Mouse (Mus musculus) hindbrain, embryonic 10.5 days (tissue): Measurements from ENCODE around the gene Sis. TPM values are rescaled to one million over a fixed set of nuclear protein-coding genes. Genes with fewer than 3 reads are reported as not detected.

Experiments
- polyA plus RNA-seq: library from polyadenylated mRNA; unstranded; fragments of >200 nt; fragmentation: Nextera tagmentation; extraction: Ambion mirVana; gene quantifications from 2 replicates; pipeline ENCODE4 v1.2.1, GENCODE M21; 2016

The Sis gene
- polyA plus RNA-seq, 1 experiment from 2014 or later, result 0.03 TPM

Other genes starting within 250 kb of the Sis start
- 0.71 and 1.8 TPM in 2 replicates for gene Slitrk3, start 89.9 kb upstream of the Sis start, polyA plus RNA-seq